Mouse (Mus musculus) Patski (cell line): Measurements from ENCODE around the gene Hoxb4. TPM values are rescaled to one million over a fixed set of nuclear protein-coding genes. Genes with fewer than 3 reads are reported as not detected.

ENCODE experiments used
- ATAC-seq: fragments of 100-300 bp; one replicate; pipeline ENCODE4 v1.8.0; 2021
- CTCF ChIA-PET: fragments of 350-600 bp; sonication (Branson Sonifier 250); formaldehyde crosslinking; loops from one replicate; lab custom pipeline; 2022; ENCODE audit warnings: inconsistent platforms; lab: Charles Lee
- POLR2A ChIA-PET: fragments of 350-600 bp; sonication (Branson Sonifier 250); formaldehyde crosslinking; loops from one replicate; lab custom pipeline; 2022; ENCODE audit warnings: antibody characterized with exemption, inconsistent platforms; lab: Charles Lee
- DNase-seq: peaks from one replicate; pipeline ENCODE4 v3.0.0-alpha.2; 2011; ENCODE audit warnings: low read depth, low spot score
- H3K27me3 ChIP-seq: fragments of 371-371 bp; one replicate; pipeline ENCODE4 v1.5.1; 2021
- CTCF ChIP-seq: fragments of 100-300 bp; IDR thresholded peaks from one replicate; pipeline ENCODE4 v1.5.1; 2021
- in situ Hi-C: fragments of 300-500 bp; cut with MboI; formaldehyde crosslinking; loops from 3 replicates; pipeline ENCODE4 v1.11.1; 2018; ENCODE audit warnings: low pct_unique_long_range_greater_than_20kb, mixed read lengths
- polyA plus RNA-seq: library from polyadenylated mRNA; unstranded; gene quantifications from one replicate; pipeline ENCODE4 v1.2.3, GENCODE M21; 2021

The Hoxb4 gene
- polyA plus RNA-seq, 1 experiment from 2014 or later = 12.2 TPM

- ChIA-PET CTCF (interaction anchor here (1.4 to 2.4 kb wide), 2 partner anchors 45 to 390 kb away, joined by 4 to 12 read pairs; partner anchors contain the start of gene Hoxb5), POLR2A (interaction anchor here (0.8 to 7.8 kb wide), 7 partner anchors 9 to 206 kb away, joined by 3 to 51 read pairs (median 12); no protein-coding TSS in a partner anchor)
- ATAC-seq (peak; percentile 26), DNase-seq (no peak)
- H3K27me3 ChIP-seq = no peaks in the 10 kb centered on the region
- no peak for TF ChIP-seq CTCF
- in situ Hi-C loops = loop anchor here (5.0 kb wide), 2 partner anchors 37 to 63 kb away; no protein-coding TSS in a partner anchor
Observed at GRCm38 (mm10) chr11:96349491-96350340, 31.6 kb downstream of the Hoxb4 start.

GRCm38 (mm10) chr11:96350341-96350624 is 32.2 kb downstream of the Hoxb4 start, which contains the start of gene Hoxb2:
Hoxb2 (plus strand) TSS chr11:96350525.
- CTCF ChIA-PET = no interaction called here
- no peak for TF ChIP-seq CTCF
- POLR2A ChIA-PET = interaction anchor here (0.9 to 7.8 kb wide), 7 partner anchors 9 to 206 kb away, joined by 3 to 51 read pairs (median 12); no protein-coding TSS in a partner anchor
- in situ Hi-C loops = loop anchor here (5.0 kb wide), 2 partner anchors 38 to 62 kb away; no protein-coding TSS in a partner anchor
- no peaks in the 10 kb centered on the region for H3K27me3 ChIP-seq
- DNase-seq (no peak), ATAC-seq (no peak)

GRCm38 (mm10) chr11:96350791-96351190 is 32.7 kb downstream of the Hoxb4 start:
- TF ChIP-seq CTCF = no peak
- no peak for ATAC-seq
- no peak for DNase-seq
- ChIA-PET POLR2A (interaction anchor here (0.5 to 7.8 kb wide), 12 partner anchors 10 to 463 kb away, joined by 3 to 51 read pairs (median 6); no protein-coding TSS in a partner anchor), CTCF (interaction anchor here (0.8 kb wide), 1 partner anchor 22 kb away, joined by 3 read pairs; no protein-coding TSS in a partner anchor)
- in situ Hi-C loops = loop anchor here (5.0 kb wide), 2 partner anchors 38 to 62 kb away; no protein-coding TSS in a partner anchor
- H3K27me3 ChIP-seq = no peaks in the 10 kb centered on the region

- POLR2A ChIA-PET = interaction anchor here (0.6 to 7.8 kb wide), 11 partner anchors 10 to 190 kb away, joined by 3 to 51 read pairs (median 8); no protein-coding TSS in a partner anchor
- in situ Hi-C loops = loop anchor here (5.0 kb wide), 2 partner anchors 39 to 61 kb away; no protein-coding TSS in a partner anchor
- no peak for DNase-seq
- CTCF ChIA-PET = interaction anchor here (0.8 to 1.3 kb wide), 2 partner anchors 22 to 268 kb away, joined by 3 read pairs; no protein-coding TSS in a partner anchor
- ATAC-seq = no peak
- H3K27me3 ChIP-seq = no peaks in the 10 kb centered on the region
- no peak for TF ChIP-seq CTCF
Observed at GRCm38 (mm10) chr11:96351312-96351711, 33.2 kb downstream of the Hoxb4 start.

GRCm38 (mm10) chr11:96351831-96352230 is 33.8 kb downstream of the Hoxb4 start:
- CTCF ChIA-PET = interaction anchor here (1.3 to 1.8 kb wide), 3 partner anchors 18 to 269 kb away, joined by 3 to 4 read pairs (median 4); no protein-coding TSS in a partner anchor
- ATAC-seq (peak; percentile 12), DNase-seq (no peak)
- H3K27me3 ChIP-seq = no peaks in the 10 kb centered on the region
- no peak for TF ChIP-seq CTCF
- in situ Hi-C loops = loop anchor here (5.0 kb wide), 2 partner anchors 40 to 60 kb away; no protein-coding TSS in a partner anchor
- POLR2A ChIA-PET = interaction anchor here (0.6 to 7.8 kb wide), 14 partner anchors 11 to 377 kb away, joined by 3 to 51 read pairs (median 9); partner anchors contain the start of genes Hoxb4 and Hoxb5

- H3K27me3 ChIP-seq = no peaks in the 10 kb centered on the region
- ATAC-seq = peak; percentile 38
- POLR2A ChIA-PET = interaction anchor here (0.6 to 7.8 kb wide), 19 partner anchors 8 to 269 kb away, joined by 4 to 51 read pairs (median 10); partner anchors contain the start of genes Hoxb4, Hoxb5 and Hoxb8
- CTCF ChIA-PET = interaction anchor here (0.8 to 1.8 kb wide), 5 partner anchors 19 to 268 kb away, joined by 3 to 6 read pairs (median 4); no protein-coding TSS in a partner anchor
- no peak for DNase-seq
- in situ Hi-C loops = loop anchor here (5.0 kb wide), 2 partner anchors 41 to 59 kb away; no protein-coding TSS in a partner anchor
- TF ChIP-seq CTCF = no peak
Observed at GRCm38 (mm10) chr11:96352691-96353521, 34.8 kb downstream of the Hoxb4 start.

GRCm38 (mm10) chr11:96353522-96353841 is 35.4 kb downstream of the Hoxb4 start:
- DNase-seq (no peak), ATAC-seq (no peak)
- no peaks in the 10 kb centered on the region for H3K27me3 ChIP-seq
- CTCF ChIA-PET = interaction anchor here (1.5 to 3.4 kb wide), 4 partner anchors 20 to 268 kb away, joined by 4 to 16 read pairs (median 5); partner anchors contain the start of gene Hoxb4
- in situ Hi-C loops = loop anchor here (5.0 kb wide), 2 partner anchors 41 to 59 kb away; no protein-coding TSS in a partner anchor
- no peak for TF ChIP-seq CTCF
- POLR2A ChIA-PET = interaction anchor here (0.6 to 7.8 kb wide), 19 partner anchors 8 to 388 kb away, joined by 3 to 51 read pairs (median 7); partner anchors contain the start of genes Hoxb4 and Hoxb5

GRCm38 (mm10) chr11:96353939-96354338 is 35.9 kb downstream of the Hoxb4 start:
- POLR2A ChIA-PET = interaction anchor here (0.6 to 7.8 kb wide), 21 partner anchors 9 to 388 kb away, joined by 3 to 51 read pairs (median 9); partner anchors contain the start of genes Hoxb4 and Hoxb5
- DNase-seq (no peak), ATAC-seq (no peak)
- in situ Hi-C loops = loop anchor here (5.0 kb wide), 2 partner anchors 42 to 58 kb away; no protein-coding TSS in a partner anchor
- no peaks in the 10 kb centered on the region for H3K27me3 ChIP-seq
- CTCF ChIA-PET = interaction anchor here (0.8 to 3.4 kb wide), 5 partner anchors 38 to 266 kb away, joined by 3 to 16 read pairs (median 6); partner anchors contain the start of gene Hoxb4
- no peak for TF ChIP-seq CTCF

GRCm38 (mm10) chr11:96354376-96354775 is 36.3 kb downstream of the Hoxb4 start:
- no peak for DNase-seq
- ATAC-seq = no peak
- in situ Hi-C loops = loop anchor here (5.0 kb wide), 2 partner anchors 42 to 58 kb away; no protein-coding TSS in a partner anchor
- ChIA-PET CTCF (interaction anchor here (0.8 to 3.4 kb wide), 7 partner anchors 38 to 266 kb away, joined by 3 to 16 read pairs (median 6); partner anchors contain the start of gene Hoxb4), POLR2A (interaction anchor here (0.6 to 7.8 kb wide), 22 partner anchors 9 to 387 kb away, joined by 3 to 51 read pairs (median 6); partner anchors contain the start of genes Hoxb4 and Hoxb5)
- TF ChIP-seq CTCF = no peak
- no peaks in the 10 kb centered on the region for H3K27me3 ChIP-seq
